Mouse (Mus musculus) regulatory T cell (primary cell): ENCODE data around the gene Itprip.

ENCODE experiments used
- in situ Hi-C: fragments of 300-600 bp; cut with MboI, MseI; formaldehyde crosslinking; loops from one replicate; pipeline ENCODE4 v1.15.1; 2025; ENCODE audit warnings: high pct_unique_total_duplicates

Gene Itprip

GRCm38 (mm10) chr19:47919126-47919965 lies at the start of gene Itprip, which contains the start of gene Cfap43:
Itprip (minus strand) TSS chr19:47919299.
Cfap43 (minus strand) TSS chr19:47919287.
- in situ Hi-C loops, result no loop called here

DNA sequence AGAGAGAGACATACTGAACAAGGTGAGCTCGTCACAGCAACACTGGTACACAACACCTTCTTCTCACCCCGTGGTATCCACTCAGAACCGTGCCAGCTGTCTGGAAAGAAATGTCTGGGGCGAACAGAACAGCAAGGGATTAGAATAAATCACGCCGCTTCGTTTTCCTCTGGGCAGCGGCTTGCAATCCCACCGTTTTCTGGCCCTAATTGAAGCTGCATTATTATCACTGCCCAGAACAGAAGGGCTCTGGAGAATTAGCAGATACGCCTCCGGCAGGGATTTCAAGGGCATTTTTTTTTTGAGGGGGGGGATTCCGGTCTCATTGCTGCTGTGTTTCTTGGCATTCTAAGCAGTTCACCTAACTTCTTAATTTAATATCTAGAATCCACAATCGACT lies 39.1 kb upstream of the Itprip start:
- in situ Hi-C loops, result no loop called here

DNA sequence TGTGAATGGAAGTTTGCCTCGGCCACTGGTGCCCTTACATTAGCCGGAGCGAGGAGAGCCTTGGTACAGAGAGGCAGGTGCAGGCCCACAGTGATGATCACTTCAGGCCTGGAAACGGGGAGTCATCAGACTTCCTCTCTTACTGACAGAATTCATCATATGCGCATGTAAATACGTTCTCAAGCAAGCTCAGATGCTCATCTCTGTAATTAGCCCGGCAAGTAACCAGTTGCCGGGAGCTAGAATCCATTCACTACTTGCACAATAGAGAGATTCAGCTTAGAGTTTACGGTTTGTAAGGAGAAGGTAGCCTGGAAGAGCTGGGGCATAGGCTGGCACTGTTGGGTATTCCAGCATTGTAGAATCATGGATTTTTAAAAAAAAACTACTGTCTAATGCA lies 34.1 kb upstream of the Itprip start:
- in situ Hi-C loops, result no loop called here

DNA sequence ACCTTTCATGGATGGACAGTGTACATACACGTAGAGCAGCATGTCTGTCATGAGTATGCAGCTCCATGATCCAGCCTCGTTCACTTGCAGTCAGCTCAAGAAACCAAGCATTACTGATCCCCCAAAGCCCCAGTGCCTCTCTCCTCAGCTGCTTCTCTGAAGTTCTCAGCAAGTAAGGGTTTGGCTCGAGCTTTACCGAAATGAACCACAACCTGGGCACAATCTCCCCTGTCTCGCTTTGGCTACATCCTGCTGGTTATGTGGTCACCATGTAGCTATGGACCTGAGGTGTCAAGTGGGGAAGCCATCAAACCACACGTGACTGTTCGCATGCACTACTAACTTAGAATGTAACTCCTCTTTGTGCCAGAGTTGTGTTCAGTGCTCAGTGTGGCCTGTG lies 31.8 kb upstream of the Itprip start:
- in situ Hi-C loops, result no loop called here

GRCm38 (mm10) chr19:47946821-47947465 lies 27.8 kb upstream of the Itprip start:
- in situ Hi-C loops, result no loop called here

DNA sequence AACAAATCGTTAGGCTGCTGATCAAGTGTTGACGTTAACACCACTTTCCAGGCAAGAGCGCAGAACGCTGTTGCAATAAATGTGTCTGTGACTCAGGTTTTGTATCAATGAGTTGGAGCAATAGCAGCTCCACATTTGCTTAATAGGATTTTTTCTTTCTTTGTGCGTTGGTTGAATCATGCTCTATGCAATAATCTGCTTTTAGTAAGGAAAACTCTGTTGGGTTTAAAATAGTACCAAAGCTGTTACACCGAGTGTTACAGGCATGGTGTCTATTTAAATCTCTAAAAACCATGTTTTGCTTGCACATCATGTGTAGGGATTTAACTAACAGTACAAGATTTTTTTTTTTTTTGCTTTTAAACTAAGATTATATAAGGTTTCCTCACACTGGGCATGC lies 20.3 kb upstream of the Itprip start:
- in situ Hi-C loops, result no loop called here

DNA sequence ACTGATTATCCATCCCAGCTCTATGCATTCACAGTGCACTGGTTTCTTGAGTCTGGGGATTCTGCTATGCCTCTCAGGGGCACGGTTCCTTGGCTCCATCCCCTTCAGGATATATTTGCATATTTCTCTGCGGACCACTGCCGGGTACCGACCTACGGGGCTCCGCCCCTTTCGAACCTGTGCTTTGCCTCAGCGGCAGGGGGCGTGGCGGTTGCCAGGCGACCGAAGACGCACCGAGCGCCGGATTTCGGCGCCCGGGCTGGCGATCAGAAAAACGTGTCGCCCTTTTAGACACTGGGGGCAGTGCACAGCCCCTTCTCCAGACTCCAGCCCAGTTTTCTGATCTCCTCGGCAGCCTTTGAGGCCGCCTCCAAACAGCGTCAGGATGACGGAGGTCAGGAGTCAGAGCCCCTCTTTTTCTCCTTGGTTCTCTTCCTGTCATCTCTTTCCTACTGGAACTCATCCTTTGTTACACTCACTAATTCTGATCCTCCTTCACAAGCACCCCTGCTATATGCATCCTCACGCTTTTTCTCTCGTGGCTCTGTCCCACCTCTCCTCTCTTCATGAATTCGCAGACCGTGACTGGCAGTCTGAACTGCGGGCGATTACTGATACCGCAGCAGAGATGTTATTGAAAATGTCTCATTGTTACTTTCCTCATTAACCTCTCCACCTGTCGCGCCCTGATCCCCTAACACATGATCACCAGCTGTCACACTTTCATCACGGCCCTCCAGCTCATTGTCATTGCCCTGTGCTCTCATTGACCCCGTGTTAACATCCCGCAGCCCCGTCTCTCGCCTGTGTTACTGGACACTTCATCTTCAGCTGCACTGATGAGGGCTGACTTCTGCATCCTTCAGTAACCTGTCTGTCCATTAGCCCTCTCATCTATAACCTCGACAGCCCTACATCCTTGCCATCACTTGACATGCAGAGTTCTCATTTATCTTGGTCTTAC lies 18.6 kb upstream of the Itprip start, which contains the start of gene Cfap58:
Gene Cfap58 (plus strand): TSS at position 233 of the 964 bp plus-strand sequence.
- in situ Hi-C loops, result no loop called here

GRCm38 (mm10) chr19:47936938-47937337 lies 17.8 kb upstream of the Itprip start:
- in situ Hi-C loops, result no loop called here

DNA sequence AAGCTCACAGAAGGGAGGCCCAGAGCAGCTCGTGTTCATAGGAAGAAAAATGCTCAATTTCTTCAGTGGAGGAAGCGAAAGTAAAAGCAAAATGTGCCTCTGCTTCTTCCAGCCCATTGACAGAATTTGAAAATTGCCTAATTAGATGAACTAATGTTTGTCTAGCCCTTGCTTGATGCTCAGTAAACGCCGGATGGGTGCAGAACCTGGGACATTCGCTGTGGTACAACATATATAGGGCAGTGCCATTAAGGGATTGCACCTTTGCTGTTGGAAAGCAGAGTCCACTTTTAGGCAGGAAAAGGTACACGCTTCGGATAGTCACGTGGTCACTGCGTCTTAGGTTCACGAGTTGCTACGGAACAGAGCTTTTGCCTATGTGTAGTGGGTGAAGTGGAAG lies 17.4 kb upstream of the Itprip start:
- in situ Hi-C loops, result no loop called here

- in situ Hi-C loops, result no loop called here
Observed at GRCm38 (mm10) chr19:47935530-47935929, 16.4 kb upstream of the Itprip start.

GRCm38 (mm10) chr19:47934636-47935238 lies 15.6 kb upstream of the Itprip start:
- in situ Hi-C loops, result loop anchor here (5.0 kb wide), 1 partner anchor 52 kb away; no protein-coding TSS in a partner anchor

DNA sequence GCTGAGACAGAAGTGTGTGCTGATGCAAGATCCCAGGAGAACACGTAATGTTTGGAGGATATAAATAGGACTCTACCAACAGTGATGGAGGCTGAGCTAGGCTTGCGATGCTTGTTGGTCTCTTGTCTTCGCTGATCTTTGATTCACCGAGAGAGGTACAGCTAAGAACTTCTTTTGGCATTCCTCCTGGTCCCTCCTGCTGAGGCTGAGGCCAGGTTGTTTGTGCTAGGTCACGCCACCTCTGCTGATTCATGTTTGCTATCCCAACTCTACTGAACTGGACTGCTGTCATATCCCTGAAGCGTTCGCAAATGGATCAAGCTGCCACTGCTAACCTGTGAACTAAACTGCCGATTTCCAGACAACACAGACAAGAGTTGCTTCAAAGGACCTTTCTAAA lies 15.0 kb upstream of the Itprip start:
- in situ Hi-C loops, result loop anchor here (5.0 kb wide), 1 partner anchor 52 kb away; no protein-coding TSS in a partner anchor

- in situ Hi-C loops, result loop anchor here (5.0 kb wide), 1 partner anchor 50 kb away; no protein-coding TSS in a partner anchor
Observed at GRCm38 (mm10) chr19:47931982-47932638, 13.0 kb upstream of the Itprip start.

GRCm38 (mm10) chr19:47929043-47929442 lies 9.9 kb upstream of the Itprip start:
- in situ Hi-C loops, result no loop called here

GRCm38 (mm10) chr19:47927032-47927431 lies 7.9 kb upstream of the Itprip start:
- in situ Hi-C loops, result no loop called here

DNA sequence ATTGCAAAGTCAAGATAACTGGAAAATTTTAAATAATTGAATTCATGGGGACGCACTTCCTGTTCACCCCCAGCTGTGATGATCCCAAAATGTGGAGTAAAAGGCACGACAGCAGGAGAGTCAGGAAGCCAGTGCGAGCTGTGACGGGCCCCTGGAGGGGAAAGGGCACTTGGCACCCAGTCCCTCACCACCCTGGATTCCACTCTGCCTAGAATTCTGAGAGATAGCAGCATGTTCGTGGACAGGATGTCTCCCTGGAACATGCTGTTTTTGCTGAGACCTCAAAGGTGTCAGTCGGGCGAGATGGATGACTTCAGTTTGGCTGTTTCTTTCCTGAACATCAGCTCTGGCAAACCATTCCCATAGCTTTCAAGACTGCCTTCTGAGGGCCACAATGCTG lies 6.7 kb upstream of the Itprip start:
- in situ Hi-C loops, result no loop called here

GRCm38 (mm10) chr19:47919966-47920375 lies 872 bp upstream of the Itprip start:
- in situ Hi-C loops, result no loop called here

DNA sequence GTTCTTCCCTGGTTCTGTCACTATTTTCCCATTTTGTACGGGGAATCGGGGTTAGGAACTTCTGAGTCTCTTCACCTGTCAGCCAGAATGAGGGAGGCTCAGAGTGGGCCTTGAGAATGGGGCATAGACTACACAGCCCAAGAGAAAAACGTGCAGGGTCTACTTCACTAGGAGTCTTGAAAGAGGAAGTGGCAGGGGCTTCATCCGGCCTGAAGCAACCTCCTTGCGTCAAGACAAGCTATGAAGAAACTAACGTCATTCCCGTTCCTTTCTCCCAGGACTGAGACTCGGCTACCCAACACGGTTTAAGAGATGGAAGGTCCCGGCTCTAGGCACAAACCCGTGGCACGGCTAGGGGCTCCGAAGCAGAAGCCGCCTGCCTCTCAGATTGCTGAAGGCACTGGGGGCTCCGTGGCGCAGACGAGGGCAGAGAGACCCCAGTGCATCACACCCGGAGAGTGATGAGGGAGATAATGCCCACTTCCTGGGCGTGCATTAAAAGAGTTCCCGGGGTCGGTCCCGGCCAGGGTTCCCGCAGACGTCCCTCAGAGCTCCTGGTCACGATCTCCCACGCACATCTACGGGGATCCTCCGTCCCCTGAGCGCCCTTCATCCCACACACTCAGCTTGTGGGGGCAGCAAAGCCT lies 521 bp downstream of the Itprip start:
- in situ Hi-C loops, result no loop called here

DNA sequence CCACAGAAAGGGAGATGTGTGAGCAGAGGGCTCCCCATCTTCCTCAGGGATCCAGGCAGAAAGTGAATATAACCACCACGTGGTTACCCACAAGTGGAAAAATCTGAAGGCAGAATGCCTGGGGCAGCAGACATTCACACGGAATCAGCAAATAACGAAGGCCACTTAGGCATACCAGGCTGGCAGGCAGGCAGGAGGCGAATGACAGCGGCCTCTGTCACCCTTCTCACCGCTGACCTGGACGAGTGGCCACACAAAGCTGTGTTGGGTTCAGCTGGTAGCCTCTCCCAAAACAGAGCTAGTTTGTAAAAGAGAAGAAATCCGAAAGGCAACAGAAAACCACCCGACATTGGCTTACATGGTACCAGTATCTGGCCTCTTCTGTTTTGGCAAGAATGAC lies 1.1 kb downstream of the Itprip start:
- in situ Hi-C loops, result no loop called here

GRCm38 (mm10) chr19:47917396-47917795 lies 1.7 kb downstream of the Itprip start:
- in situ Hi-C loops, result no loop called here
